Mouse (Mus musculus): ENCODE data around the gene Ptk6.

The Ptk6 gene

GRCm38 (mm10) chr2:181202422-181202821 is at the start of gene Ptk6:
Gene Ptk6 (minus strand): TSS chr2:181202789.
- DNase-seq, result no peak

GRCm38 (mm10) chr2:181251841-181252240 is 49.3 kb upstream of the Ptk6 start:
- DNase-seq, result no peak

DNA sequence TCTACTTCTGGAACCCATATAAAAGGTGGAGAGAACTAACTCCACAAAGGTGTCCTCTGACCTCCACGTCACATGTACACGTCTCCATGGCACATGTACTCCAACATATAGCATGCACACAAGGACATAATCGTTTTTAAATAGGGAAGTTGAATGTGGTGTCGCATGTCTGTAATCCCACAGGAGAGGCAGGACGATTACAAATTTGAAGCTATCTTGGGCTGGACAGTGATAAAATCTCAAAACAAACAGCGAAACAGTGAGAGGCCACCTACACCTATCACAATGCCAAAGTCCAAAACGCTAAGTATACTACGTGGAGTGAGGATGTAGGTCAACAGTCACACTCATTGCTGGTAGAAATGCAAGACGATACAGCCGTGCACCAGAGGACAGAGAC is 46.6 kb upstream of the Ptk6 start:
- no peak for DNase-seq

DNA sequence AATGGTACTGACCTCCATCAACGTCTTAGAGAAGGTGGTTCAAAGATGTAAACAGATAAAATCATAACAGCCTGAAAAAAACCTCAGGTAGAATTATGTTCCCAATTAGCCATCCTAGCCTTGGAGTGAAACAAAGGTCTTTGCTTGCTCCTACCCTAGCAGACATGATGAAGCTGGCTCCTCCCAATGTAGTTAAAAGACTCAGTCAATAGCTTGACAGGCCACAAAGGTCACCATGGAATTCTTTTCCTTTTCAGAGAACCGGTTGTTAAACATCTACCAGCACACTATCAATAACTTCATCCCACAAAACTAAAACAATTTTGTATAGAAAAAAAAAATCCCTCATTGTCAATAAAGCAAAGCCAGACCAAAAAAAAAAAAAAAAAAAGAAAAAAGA is 42.4 kb upstream of the Ptk6 start:
- no peak for DNase-seq

GRCm38 (mm10) chr2:181243706-181244394 is 41.3 kb upstream of the Ptk6 start:
- no peak for DNase-seq

DNA sequence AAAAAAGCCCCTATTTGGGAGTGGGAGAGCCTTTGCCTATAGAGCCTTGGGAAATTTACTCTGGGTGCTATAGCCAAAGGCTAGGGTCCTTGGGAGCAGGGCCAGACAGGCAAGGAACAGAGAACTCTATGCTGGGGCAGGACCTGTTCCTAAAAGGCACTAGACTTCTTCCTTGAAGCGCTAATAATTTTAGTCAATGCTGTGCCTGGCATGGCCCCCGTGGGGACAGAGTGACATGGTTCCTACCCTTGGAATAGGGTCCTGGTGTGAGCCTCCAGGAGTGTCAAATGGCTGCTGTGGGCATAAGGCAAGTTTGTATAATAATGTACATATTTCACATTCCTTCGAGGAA is 39.7 kb upstream of the Ptk6 start:
- no peak for DNase-seq

DNA sequence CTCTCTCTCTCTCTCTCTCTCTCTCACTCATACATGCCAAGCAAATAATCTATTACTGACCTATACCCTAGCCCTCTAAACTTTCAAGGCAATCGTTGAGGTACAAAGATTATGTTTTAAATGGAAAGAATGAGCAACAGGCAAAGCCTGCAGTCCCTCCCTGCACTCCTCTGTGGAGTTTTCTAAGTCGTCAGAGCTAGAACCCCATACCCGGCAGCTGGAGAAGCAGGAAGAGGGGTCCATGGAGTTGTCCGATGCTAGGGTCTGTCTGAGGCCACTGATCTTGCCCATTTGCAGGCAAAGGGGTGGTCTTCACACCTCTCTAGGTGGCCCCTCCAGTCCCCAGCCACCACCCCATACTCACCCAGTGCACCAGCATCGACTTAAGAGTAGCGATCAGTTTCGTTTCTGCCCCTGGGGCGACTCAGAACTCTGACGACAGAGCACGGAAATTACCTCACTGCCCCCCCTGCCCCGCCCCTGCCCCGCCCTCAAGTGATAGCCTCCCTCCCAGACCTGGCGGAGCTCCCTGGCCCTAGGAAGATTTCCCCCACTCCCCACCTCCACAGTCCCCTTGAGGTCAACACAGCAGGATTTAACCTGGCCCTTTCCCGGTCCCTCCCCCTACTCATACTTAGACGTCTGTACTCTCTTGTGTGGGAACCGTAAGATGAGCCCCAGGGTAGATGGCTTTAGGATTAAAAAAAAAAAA is 39.2 kb upstream of the Ptk6 start, which contains the start of gene Helz2:
Helz2 (minus strand) TSS at position 426 of the 712 bp plus-strand sequence.
- no peak for DNase-seq

DNA sequence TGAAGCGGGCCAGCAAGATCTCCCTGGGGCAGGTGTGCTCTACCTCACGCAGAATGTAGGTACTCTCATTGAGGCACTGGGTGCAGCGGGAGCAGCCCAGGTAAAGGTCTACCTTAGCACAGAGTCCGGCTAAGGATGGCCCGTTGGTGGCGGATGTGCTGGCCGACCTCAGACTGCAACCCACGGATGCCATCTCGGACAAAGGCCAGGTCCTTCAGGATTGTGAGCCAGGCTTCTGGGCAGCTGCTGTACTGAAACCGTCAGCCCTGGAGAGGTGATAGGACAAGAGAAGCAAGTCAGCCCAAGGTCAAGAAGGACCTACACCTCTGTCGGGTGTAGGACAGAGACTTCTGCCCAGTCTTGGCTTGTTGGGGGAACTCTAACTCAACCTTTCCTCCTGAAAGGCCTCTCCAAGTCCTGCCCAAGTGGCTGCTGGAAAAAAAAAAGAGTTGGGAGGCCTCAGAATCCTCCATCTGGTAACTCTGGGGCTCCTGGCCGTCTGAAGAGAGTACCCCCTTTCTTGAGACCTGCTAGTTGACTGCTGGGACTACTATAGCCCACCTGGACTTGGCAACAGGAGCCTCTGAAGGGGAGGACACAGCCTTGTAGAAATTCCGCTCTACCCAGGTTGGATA is 38.3 kb upstream of the Ptk6 start:
- no peak for DNase-seq

- no peak for DNase-seq
Measured at GRCm38 (mm10) chr2:181239261-181239660, 36.7 kb upstream of the Ptk6 start.

DNA sequence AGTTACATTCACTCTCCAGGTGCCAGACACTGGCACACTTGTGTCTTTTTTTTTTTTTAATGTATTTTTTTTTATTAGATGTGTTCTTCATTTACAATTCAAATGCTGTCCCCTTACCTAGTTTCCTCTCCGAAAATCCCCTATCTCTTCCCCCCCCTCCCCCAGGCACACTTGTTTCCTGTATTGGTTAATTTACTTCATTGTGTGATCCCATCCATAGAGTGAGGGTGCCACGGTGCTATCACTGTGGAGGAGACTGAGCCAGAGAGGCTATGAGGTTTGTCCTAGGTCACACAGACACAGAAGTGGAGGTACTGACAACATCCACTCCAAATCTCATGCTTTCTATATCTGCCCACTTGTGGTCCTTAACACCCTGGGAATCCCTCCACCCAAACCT is 36.3 kb upstream of the Ptk6 start:
- no peak for DNase-seq

- DNase-seq, result no peak
Measured at GRCm38 (mm10) chr2:181238091-181238610, 35.6 kb upstream of the Ptk6 start.

GRCm38 (mm10) chr2:181237251-181238014 is 34.8 kb upstream of the Ptk6 start:
- no peak for DNase-seq

- no peak for DNase-seq
Measured at GRCm38 (mm10) chr2:181235681-181236566, 33.3 kb upstream of the Ptk6 start.

GRCm38 (mm10) chr2:181234680-181235079 is 32.1 kb upstream of the Ptk6 start:
- DNase-seq, result no peak

DNA sequence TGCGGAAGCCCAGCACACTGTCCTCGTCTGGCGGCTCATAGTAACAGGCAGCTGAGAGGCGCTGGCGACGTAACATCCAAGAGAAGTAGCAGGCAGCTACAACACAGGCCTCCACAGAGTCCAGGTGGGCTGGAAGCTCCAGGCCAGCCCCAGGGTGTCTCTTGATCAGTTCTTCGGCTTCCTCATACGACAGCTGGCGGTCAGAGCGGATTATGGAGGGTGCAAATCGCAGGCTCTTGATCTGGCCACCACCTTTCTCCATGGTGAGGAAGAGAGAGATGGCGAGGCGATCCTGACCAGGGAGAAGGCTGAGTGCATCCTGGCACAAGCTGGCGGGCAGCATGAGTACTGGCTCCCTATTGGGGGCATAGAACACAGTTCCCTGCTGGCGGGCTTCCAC is 30.9 kb upstream of the Ptk6 start:
- DNase-seq, result no peak

GRCm38 (mm10) chr2:181231171-181231570 is 28.6 kb upstream of the Ptk6 start:
- DNase-seq, result no peak

GRCm38 (mm10) chr2:181228335-181228734 is 25.7 kb upstream of the Ptk6 start:
- no peak for DNase-seq

DNA sequence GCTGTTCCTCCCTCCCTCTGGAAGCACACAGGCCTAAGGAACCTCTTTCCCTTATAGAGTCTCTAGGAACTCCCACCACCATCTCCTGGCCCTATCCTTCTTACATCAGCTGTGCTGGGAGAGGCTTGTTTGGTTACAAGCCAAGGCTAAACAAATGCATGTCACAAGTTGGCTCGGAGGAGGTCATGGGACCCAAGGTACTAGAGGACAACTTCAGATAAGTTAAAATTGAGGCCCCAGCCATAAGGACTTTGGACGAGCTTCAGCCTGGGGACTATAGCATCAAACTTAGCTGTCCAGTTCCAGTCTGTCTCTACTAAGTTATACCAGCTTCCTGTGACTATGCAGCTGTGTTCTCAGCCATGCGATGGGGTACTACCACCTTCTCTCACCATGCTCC is 24.5 kb upstream of the Ptk6 start:
- DNase-seq, result no peak

GRCm38 (mm10) chr2:181224994-181225393 is 22.4 kb upstream of the Ptk6 start:
- DNase-seq, result no peak

GRCm38 (mm10) chr2:181220361-181220760 is 17.8 kb upstream of the Ptk6 start:
- peak; percentile 32 for DNase-seq

- DNase-seq, result peak; percentile 53
Measured at GRCm38 (mm10) chr2:181219538-181220216, 17.1 kb upstream of the Ptk6 start, which contains the start of gene Fndc11. Gene Fndc11 (plus strand): TSS chr2:181220013.

Measured in right cerebral cortex, postnatal 4 days (tissue).